Mouse (Mus musculus): ENCODE measurements around the gene Dnmbp.

Gene Dnmbp

DNA sequence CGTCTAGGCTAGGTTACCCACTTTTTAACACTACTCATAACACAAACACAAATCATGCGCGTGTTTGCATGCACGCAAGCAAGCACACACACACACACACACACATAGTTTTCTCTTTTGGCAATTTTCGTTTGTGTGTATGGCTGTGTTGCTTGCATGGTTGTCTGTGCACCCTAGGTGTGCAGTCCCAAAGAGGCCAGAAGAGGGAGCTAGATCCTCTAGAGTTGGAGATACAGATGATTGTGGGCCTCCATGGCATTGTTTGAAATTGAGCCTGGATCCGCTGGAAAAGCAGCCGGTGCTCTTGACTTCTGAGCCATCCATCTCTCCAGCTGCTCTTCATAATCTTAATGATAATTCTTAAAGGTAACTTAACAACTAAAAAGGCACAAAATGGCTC, 33.5 kb downstream of the Dnmbp start:
- DNase-seq, result no peak

DNA sequence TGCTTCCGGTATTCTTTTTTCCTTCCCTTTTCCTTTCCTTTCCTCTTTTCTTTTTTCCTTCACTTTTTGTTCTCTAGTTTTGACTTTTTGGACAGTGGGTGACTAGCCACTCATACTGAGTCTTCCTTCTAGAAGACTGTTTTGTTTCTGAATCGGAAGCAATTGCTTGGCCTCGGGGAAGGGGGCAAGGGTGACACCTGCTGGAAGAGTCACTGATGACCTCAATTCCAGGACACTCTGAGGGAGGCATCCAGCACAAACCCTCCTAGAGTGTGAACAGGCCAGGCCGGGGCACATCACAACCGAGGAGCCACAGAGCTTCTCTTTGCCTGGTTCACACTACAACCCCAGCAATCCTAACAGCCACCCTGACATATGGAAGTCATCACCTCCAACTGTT, 34.0 kb downstream of the Dnmbp start:
- DNase-seq, result peak; percentile 61

DNA sequence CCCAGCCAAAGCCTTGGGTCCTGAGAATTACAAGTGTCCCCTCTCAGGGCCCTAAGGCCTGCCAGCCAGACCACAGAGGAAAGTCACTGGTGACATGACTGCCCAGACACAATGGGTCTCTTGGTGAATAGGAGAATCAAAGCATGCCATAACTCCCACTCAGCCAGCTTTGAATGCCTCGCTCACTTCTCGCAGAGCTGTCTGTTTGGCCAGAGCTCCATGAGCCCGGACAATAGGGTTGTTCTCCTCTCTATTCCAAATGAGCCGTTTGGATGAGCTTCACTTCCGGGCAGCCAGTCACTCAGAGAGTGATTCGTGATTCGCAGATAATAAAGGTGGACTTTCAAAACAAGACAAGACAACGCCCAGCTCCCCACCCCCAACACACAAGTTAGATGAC, 34.9 kb downstream of the Dnmbp start:
- DNase-seq, result no peak

DNA sequence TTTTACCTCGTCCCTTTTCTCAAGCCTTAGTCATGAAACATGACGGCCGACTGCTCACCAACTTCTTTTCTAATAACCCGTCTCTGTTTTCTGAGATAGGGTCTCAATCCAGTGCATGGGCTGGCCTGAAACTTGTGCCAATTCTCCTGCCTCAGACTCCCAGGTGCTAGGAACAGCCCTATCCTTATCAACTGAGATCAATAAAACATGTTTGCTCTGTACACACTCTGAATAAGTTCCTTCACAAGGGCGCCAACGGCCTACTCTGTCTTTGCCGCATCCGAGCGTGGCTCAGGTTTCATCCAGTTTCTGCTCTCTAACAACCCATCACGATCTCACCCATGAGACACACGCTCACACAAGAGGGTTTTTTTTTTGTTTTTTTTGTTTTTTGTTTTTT, 35.7 kb downstream of the Dnmbp start:
- DNase-seq, result no peak

DNA sequence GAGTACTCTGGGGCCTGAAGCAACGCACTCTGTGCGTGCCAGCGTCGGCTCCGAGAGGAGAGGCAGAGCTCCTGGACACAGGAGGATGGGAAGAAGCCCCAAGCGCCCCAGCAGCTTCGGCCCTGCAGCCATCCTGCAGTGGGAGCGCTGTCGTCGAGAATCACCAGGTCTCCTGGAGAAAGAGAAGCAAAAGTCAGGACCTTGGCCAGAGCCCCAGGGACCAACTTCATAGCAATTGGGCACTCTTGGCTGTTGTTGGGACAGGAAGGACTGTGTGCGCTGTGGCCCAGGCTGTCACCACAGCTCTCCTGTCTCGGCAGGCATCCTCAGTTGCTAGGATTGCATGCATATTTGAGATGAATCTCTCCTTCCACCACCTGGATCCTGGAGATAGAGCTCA, 37.1 kb downstream of the Dnmbp start:
- no peak for DNase-seq

DNA sequence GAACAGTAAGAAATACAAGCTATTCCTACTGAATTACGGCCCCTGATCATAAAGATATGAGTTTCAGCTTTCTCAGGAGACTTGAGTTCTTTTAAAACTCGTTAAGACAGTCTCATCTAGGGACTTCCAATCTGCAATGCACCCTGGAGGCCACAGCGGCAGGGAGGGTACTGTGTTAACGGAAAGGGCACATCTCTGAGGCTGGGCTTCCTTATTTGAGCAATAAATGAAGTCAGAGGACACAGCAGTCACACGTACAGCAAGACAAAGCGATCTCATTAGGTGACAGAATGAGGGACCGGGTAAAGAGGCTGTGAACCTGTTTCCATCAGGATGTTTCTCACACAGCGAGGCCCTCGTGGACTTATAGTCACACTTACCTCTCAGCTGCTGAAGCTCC, 39.3 kb downstream of the Dnmbp start:
- DNase-seq, result no peak

DNA sequence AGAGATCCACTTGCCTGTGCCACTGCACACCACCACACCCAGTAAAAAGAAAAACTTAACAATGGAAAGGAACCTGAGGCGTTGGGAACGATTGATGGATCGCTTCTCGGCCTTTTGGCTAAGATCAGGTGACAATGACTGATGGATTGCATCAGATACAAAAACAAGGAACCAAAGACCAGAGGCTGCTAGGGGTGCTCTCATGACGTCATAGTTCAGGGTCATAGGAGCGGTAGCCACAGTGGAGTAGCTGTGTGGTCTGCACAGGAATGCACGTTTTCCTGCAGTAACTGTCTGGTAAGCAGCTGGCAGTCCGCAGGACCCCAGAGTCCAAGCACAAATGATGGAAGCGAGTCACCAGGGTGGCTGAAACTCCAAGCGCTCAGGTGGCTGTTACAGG, 41.4 kb downstream of the Dnmbp start:
- DNase-seq, result no peak

DNA sequence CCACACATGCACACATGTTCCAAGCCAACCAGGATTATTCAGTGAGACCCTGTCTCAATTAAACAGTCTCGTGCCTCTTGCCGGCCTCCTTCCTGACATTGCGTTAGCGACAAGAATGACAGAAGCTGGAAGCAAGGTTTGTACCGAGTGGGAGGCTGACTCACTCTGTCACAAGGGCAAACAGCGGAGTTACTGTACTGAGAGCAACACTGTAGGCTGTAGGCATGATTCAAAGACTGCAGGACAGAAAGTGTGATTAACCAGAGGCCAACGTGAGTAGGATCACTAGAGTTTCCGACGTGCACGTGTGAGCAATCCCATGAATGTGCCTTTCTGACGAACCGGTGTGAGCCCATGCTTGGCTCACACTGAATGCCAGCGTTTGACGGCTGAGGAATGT, 43.5 kb downstream of the Dnmbp start:
- no peak for DNase-seq

DNA sequence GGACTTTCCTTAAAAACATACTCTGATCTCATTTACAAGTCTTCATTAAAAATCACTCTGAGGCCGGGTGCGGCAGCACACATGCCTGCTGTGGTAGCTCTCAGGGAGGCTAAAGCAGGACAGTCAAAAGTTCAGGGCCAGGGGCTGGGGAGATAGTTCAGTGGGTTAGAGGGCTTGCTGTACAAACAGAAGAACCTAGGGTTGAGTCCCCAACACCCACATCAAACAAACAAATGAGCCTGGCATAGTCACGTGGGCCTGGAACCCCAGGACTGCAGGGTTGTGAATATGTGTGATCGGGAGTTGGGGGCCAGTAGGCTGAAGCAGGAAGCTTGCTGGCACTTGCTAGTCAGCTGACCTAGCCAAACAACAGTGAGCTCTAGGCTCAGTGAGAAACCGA, 44.0 kb downstream of the Dnmbp start:
- no peak for DNase-seq

DNA sequence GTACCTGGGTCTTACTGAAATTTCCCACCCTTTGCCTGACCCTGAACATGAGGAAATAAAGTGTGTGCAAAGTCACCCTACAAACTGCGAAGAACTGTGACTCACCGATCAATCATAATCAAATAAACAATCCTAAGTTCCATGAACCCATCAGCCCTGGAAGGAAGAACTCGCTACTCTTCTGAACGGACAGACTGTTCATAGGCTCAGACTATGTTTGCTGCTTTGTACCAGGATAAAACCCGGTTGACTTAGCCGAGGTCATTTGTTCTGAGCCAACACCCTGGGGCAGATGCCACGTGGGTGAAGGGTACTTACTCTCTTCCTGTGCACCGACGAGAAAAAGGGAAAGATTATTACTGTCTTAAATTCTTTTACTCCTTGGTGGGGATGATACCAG, 45.2 kb downstream of the Dnmbp start:
- DNase-seq, result no peak

DNA sequence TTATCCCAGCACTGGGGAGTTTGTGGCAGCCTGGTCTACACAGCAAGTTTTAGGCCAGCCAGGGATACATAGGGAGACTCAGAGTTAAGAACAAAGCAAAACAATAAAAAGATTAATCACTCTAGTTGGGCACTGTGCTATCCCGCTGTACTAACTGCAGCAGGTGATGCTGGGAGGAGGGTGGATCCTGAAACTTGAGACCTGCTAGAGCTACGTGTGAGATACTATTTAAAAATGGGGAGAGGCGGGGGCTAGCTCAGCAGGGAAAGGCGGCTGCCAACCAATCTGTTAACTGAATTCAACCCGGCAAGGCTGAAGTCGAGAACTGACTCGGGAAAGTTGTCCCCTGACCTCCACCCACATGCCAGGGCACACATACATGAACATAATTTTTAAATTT, 45.9 kb downstream of the Dnmbp start:
- DNase-seq, result no peak

DNA sequence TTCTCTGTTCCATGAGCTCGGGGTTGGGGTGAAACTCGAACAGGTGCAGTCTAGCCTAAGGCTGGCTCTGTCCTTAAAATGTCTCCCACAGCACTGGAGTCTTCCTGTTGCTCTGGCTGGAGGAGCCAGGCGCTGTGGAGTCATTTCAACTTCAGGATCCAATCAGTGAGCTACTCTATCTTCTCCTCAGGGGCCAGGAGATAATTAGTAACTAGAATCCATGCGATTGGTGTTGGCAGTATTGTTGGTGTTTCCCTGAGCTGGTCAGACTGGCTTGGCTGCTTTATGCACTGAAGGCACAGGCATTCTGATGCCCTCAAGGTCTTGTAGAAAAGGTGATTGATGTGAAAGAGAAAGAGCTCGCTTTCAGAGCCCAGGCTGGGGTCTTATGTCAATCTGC, 49.5 kb downstream of the Dnmbp start:
- DNase-seq, result peak; percentile 72

DNA sequence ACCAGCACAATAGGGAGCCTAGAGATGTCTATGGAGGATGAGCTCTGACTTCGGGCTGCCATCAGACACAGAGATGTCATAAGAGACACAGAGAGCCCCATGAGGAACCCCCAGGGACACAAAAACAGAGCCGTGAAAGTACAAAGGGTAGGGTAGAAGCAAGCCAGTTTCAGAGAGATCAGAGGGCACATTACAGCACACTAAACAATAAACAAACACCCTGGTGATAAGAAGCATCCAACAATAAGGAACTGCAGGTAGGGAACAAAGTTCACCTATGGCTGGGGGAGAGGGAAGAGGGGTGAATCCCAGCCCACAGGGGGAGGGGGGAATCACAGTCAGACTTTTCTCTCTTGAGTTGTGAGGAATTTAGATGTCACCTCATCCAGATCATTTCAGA, 52.3 kb downstream of the Dnmbp start:
- DNase-seq, result no peak

DNA sequence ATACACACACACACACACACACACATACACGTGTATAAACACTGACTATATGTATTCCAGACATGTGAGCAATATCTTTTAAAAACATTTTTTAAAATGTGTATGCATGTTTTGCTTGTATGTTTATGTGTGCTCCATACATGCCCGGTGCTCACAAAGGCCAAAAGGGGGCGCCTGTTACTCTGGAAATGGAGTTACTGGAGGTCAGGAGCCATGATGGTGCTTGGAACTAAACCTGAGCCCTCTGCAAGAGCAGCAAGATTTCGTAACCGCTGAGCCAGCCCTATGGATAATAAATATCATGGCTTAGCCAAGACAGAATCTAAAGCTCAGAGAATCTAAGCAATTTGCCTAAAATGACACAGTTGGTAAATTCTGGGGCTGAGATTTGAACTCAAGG, 52.7 kb downstream of the Dnmbp start:
- DNase-seq, result no peak

DNA sequence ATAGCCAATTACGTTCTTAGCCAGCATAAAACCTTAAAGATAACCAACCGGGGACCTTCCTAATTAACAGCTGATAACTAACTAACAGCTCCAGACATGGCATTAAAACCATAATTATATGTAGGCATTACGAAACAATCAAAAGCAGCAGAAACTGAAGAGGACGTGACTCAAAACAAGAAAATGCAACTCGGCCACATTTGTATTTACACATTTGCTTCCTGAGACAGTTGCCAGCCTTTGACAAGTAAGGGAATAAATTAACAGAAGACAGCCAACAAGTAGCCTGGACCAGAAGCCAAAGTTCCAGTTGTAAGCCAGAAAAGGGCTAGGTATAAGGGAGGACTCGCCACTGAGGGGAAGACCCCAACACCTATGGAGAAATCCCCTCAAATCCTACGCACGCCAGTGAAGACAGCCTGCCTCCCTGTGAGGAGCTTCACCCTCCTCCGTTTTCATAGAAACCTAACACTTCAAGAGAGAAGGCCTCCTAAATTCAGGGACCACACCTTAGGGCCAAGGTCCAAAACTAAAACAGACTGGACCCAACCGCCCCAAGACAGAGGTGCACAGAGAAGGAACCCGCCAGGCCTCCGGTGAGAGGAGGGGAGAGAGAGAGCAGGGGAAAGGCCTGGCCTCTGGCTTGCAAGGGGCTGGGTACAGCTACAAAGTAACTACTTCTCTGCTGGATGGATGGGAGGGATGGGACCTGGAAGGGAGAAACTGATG, 53.5 kb downstream of the Dnmbp start:
- DNase-seq, result no peak

DNA sequence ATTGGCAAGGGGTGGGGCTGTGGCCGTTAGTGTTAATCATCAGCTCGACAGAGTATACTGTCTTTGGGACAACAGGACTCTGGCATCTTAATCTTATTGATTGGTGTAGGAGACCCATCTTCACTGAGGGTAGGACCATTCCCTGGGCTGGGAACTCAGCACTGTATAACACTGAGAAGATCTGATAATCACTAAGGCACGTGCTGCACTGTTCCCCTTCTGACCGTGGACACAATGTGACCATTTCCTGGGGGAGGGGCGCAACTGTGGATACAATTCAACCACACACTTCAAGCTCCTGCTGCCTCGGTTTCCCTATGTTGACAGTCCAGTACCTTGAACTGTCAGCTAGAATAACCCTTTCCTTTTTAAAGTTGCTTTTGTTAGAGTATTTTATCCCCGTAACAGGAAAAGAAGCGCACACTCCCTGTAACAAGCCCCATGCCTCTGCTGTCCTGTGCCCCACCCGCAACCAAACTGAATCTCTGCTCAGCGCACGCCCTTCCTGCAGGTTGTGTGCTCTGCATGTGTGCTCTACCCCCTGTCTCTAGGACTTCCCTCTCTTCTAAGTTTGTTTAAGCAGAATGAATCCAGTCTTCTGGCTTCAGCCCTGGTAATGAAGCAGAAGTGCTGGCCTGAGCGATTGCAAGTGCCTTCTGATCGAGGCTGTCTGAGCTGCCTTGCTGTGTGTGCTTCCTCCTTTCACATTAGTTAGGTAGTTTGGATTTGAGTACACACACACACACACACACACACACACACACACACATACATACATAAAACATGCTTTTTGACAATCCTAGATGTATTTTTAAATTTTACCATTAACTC, 55.1 kb downstream of the Dnmbp start:
- DNase-seq, result no peak

DNA sequence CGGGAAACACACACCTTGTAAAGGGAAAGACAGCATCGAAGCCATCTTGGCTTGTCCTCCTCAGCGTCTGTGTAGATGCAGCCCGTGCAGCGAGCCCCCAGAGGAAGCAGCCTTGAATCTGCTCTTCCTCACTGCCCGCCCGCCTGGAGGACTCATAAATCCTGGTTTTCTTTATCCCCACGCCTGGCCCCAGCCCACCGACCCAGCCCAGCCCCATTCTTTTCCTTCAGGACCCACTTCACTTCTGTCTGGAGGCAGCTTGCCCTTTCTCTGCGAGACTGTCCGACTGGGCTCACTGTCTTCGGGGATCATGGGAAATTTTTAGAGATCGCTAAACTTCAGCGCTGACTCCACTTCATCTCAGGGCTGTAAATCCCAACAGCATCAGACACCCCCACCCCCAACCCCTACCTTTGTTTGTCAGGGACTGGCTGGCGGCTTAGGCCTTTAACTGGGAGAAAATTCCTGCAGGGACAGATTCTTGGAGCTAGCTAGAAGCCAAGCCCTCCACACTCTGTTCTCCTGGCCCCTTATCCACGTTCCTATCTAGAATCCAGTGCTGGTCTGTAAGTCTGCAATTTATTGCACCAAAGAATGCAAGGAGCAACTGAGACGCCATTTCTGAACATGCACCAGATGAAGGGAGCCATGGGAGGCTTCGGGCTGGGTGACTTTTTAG, 57.0 kb downstream of the Dnmbp start:
- DNase-seq, result no peak

DNA sequence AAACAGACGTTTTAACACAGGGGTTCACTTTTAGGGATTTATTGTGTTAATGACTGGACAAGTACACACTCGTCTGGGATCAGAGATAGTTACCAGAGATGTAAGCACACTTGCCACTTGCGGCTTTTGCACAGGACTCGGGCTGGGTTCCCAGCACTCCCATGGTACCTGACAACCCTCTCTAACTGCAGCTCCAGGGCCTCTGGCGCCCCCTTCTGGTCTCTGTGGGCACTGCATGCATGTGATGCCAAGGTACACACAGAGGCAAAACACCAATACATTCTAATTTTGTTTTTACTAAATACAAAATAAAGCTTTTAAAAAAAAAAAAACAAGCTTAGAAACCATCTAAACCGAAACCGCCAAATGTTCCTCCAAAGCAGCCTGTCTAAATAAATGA, 58.4 kb downstream of the Dnmbp start:
- DNase-seq, result no peak

DNA sequence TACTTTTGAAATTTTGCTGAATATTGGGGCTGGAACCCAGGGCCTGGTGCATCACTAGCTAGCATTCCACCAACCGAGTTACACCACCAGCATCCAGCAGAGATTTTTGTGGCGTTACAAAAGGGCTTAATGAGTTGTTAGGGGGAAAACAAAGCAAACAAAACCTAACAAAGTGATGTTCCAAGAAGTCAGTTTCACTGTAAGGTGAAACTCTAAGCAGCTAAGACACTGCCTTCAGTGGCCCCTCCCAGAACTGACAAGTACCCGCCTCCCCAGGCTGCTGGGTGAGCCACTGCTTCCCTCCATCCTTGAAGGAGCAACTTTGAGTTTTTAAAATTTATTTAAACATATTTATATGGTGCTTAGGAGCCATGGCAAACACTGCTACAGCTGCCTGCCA, 59.6 kb downstream of the Dnmbp start:
- no peak for DNase-seq

DNA sequence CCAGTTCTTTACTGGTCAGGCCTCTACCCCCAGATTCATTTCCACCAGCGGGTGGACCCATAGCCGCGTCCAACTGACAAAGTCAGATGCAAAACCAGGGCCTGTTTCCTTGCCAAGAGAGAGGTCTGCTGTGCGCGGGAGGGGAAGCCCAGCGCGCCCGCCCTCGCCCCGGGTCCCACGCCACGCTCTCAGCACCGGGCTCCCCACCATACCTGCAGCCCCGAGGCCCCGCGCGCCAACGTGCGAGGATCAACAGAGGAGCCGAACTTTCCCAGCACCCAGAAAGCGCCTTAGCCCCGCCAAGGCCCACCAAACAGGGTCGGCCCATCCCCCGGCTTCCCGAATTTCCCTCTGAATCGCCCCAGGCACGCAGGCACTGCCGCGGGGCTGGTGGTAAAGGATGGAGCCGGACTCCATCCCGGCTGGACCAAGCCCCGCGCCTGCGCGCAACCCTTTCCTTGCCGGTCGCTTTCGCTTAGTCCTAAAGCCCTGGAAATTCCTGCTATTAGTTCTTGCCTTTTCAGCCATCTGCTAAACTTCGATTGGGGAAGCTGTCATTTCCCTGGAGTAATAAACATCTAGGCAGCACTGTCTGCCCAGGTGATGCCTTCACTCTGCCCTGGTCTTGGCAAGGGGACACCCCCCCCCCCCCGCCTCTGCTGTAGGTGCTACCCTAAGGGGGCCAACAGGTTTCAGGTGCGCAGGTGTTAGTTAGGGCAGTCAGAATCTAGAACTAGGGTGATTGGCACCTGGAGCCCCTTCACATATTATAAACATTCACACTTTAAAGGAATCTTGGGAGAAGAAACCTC, 60.4 kb downstream of the Dnmbp start:
- peak; percentile 53 for DNase-seq

DNA sequence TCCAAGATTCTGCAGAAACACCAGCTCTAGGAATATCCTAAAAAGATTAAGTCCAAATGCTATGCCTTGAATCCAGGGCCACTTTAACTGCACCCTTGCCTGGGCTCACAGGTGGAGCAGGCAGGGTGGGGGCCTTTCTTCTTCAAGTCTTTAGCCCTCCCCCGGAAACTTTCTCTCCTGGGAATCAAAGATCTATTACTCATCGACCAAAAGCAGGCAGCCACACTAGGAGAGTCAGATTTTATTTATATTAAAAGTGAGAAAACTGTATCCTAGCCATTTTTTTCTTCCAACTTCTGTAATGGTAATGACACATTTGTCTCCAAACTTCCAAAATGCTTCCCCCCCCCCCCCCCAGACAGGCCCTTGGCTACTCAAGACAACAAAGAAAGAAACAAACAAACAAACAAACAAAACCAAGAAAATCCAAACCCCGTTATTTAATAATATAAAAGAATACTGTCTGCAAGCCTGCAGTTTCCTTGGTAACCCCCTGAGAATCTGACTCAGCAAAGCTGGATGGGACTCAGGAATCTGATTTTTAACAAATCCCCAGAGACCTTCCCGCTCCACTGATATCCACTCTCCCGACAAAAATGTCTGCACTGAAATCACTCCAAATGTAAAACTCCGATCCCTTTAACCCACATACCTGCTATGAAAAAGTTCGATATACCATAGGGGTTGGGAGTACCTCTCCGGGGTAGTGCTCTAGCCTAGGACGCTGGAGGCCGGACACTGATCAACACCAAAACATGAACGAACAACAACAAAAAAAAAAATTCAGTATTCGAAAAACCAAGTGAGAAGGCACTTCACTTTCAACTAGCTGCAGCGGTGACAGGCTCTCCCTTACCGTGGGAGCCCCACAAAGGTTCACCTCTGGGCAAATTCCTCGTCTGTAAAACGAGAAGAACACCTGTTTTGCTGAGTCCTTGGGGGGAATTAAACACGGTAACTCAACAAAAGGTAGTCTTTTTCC, 61.6 kb downstream of the Dnmbp start:
- DNase-seq, result no peak

DNA sequence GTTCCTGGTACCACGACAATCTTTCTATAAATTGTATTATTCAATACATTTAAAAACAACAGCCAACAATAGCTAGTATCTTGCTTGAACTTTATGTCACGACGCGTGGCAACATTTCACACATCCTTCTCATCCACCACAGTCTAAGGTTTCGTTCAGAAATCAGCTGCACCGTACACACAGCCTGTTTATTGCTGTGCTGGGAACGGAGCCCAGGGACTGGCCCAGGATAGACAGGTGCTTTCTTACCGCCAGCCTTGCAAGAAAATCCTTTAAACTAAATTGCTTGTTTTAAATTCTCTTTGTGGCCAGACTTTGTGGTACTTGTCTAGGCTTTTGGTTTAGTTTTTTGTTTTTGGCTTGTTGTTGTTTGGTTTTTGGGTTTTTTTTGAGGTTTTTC, 62.6 kb downstream of the Dnmbp start:
- no peak for DNase-seq

All from kidney, adult 18-20 months (tissue).